Mouse (Mus musculus): ENCODE measurements at regions not wholly inside any gene's neighbourhood (a gene's known extent, or its start where the extent isn't known, plus 50 kb on each side); places are given as distances from the start of the nearest gene placed in this dataset.

- DNase-seq (ENCODE audit: low spot score in 2 of 2), result no peak
These were observed 68.9 kb downstream of the Tex29 start for GRCm38 (mm10) chr8:11909146-11909545.

- peak in 1 of 2 experiments; percentile 5 for DNase-seq (ENCODE audit: low spot score in 2 of 2)
These were observed 71.6 kb downstream of the Tex29 start for GRCm38 (mm10) chr8:11911639-11912450.

DNA sequence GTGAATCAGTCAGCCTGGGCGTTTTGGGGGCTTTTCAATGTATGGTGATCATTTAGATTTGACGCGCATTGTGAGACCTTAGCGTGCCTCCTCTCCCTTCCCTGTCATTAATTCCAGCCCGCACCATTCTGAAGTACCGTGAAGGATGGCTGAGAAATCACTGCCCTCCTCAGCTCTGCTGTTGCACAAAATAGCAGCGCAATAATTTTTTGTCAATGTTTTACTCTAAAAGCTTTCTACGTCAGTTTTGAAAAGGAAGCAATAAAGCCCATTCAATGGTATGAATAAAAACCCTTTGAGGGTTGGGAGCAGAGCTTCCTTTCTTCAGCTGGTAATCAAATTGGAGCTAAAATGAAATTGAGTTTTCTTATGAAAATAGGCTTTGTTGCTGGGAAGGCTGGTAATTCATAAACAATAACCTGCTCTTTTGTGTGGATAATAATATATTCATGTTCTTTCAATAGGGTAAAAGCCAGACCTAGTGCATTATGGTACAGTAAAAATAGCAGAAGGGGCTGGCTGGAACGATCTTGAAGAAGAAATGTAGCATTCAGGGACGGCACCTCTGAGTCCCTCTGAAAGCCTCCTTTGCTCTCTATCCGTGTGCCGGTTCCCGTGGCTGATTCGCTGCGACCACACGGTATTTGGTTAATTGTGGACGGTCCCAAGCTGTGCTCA, 72.3 kb downstream of the Tex29 start:
- DNase-seq (ENCODE audit: low spot score in 2 of 2), result no peak

DNA sequence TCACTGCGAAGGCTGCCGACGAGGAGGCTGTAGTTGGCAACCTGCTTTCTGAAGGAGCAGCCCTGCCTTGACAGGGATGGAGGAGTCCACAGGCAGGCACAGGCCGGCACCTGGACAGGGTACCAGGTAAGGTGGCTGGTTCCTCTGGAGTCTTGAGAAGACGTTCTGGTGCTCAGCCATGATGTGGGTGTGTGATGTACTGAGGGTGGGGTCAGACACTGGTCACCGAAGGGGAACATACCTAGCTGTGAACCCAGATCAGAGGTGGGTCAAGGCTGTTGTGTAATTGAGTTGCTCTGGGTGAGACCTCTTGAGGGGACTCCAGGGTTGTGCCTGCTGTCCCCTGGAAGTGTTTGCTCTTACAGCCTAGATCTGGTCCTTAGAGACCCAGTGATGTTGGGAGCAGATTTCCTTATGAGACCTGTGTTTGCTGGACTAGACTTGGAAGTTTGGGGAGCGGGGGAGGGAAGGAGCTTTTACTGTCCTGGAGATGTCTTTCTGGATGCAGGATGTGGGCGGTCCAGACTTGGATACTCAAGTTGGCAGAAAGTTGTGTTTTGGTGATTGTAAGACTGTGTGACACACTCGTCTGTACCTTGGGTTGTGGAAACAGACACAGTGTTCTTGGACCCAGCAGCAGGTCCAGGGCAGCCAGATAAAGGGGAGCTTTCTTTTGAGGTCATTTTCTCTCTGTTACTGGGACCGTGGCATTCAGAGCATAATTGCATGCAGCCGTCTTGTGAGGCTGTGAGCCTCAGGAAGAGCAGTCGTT, 73.0 kb downstream of the Tex29 start:
- no peak for DNase-seq (ENCODE audit: low spot score in 2 of 2)

GRCm38 (mm10) chr8:11914131-11914530, 73.9 kb downstream of the Tex29 start:
- no peak for DNase-seq (ENCODE audit: low spot score in 2 of 2)

DNA sequence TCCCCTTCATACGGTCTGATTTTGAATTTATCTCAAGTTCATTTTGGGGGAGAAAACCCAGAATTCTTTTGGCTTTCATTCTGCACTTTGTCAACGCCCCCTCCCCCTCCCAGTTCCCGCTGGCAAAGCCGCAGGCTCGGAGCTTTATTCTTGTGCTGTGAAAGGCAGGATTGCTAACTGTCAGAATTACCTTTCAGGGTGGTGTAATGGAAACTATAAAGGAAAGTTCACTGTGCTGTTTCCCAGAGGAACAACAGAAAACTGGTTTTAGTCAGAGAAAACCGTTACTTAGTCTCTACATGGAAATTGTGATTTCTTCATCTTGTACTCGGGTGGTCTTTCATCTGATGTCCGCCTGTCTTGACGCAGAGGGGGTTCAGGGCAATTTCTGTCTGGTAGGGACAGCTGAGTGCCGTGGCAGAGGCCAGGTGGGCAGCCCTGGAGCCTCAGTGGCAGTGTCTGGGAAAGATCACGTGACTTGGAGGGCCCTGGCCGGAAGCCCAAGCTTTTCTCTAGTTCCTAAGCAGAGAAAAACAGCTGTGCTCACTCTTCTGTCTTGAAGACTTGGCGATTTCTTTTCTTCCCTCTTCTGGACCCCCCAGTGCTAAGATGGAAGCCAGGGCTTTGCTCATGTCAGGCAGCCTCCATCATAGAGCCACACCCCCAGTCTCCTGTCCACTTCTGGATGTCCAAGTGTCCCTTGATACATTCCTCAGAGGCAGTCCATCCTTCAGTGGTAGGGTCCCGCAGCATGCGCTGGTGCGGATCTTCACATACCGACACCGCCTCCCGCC, 74.6 kb downstream of the Tex29 start:
- peak in 1 of 2 experiments; percentile 2 for DNase-seq (ENCODE audit: low spot score in 2 of 2)

DNA sequence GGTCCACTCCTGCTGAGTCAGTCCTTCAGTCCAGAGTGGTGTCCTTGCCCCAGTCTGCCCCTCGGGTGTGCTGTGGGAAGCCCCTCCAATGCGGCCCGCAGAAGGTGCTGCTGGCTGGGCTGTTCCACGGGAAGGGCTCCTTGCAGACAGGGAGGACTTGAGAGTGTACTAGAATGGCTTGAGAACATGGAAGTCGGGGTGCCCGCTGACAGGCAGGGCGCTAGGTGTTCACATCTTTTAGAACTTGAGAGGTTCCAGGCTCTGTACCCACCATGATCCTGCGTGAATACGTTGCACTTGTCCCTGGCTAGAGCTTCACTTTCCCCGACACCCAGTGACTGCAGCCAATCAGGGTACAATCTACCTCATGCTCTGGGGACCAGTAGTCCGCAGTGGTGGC, 75.4 kb downstream of the Tex29 start:
- no peak for DNase-seq (ENCODE audit: low spot score in 2 of 2)

- no peak for DNase-seq (ENCODE audit: low spot score in 2 of 2)
These were observed 79.6 kb downstream of the Tex29 start for GRCm38 (mm10) chr8:11919876-11920275.

GRCm38 (mm10) chr8:11923115-11923514, 82.8 kb downstream of the Tex29 start:
- DNase-seq (ENCODE audit: low spot score in 2 of 2), result no peak

DNA sequence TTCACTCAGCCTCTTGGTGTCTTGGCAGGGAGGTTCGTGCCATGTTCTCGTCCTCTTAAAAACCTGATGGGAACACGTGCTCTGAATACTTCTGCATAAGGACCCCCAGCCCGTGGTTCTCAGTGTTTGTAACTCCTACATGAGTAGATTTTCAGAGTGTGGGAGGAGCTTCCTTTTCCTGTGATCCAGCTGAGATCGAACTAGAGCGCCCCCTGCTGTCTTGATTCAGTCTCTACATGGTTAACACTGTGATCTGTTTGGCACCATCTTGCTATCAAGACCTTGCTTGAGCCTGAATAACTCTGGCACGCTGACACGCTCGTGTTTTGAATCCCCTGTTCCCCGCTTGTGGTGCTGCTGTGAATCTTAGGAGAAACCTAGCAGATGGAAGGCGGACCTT, 83.9 kb downstream of the Tex29 start:
- DNase-seq (ENCODE audit: low spot score in 2 of 2), result peak; percentile 32 to 43

DNA sequence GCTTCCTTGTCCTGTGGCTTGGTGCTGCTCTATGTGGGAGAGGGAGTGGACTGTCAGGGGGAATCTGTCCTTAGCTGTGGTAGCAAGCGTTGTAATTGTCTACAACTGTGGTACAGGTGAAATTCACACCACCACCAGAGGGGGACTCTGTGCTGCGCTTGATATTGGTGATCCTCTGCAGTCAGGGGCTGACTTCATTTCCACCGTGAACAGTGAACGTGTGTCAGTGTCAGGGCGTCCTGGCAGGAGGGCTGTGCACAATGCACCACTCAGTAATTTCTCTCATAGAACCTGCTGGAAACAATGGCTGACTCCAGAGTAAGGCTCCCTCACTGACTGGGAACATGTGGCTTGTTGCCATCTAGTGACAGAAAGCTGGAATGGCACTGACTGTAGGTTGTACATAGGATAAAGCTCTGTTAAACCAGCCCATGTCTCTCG, 102.6 kb downstream of the Tex29 start:
- DNase-seq (ENCODE audit: low spot score in 2 of 2), result peak in 1 of 2 experiments; percentile 5

GRCm38 (mm10) chr8:11947766-11948165, 107.5 kb downstream of the Tex29 start:
- DNase-seq (ENCODE audit: low spot score in 2 of 2), result no peak

DNA sequence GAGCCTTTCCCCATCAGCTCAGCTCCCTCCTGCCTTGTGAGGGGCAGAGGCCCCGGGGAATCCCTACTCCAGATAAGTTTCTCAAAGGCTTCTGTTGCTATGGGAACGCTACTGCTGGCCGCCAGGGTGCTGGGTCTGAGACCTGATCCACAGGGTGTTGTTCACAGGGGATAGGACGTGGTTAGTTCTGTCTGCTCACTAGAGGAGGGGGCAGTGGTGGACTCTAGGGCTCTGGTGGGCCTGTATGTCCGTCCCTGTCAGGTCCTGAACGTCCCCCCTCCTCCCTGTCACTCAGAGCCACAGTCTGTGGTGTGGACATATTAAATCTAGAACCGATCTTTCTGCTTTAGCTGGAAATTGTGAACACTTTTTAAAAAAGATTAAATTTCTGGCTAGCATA, 116.0 kb downstream of the Tex29 start:
- no peak for DNase-seq (ENCODE audit: low spot score in 2 of 2)

DNA sequence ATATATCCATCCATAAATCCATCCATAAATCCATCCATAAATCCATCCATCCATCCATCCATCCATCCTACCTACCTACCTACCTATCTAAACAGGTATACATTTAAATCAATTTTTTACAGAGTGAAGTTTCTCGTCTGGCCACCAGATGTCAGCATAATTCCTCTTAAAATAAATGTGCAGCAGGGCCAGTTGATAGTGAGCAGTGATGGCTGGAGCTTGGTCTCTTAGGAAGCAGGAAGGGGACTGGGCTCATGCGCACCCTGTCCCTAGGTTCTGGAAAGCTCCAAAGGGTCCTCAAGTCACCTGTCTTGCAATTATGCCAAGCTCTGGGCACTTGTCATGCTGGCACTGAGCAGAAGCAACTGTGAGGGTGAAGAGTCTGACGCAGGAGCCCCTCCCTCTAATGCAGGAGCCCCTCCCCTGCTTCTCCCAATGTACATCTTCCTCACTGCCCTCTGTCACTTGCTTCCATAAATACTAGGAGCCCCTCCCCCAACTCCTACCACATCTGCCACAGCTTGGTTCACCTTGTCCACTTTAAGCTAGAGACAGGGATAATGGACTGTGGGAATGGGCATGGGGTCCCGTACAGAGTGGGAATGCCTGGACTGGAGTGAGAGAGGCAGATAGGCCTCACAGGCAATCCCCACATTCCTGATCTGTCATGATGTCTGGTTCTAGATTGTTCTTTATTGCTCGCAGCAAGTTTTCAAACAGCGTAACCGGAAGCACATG, 116.9 kb downstream of the Tex29 start:
- peak in 1 of 2 experiments; percentile 19 for DNase-seq (ENCODE audit: low spot score in 2 of 2)

DNA sequence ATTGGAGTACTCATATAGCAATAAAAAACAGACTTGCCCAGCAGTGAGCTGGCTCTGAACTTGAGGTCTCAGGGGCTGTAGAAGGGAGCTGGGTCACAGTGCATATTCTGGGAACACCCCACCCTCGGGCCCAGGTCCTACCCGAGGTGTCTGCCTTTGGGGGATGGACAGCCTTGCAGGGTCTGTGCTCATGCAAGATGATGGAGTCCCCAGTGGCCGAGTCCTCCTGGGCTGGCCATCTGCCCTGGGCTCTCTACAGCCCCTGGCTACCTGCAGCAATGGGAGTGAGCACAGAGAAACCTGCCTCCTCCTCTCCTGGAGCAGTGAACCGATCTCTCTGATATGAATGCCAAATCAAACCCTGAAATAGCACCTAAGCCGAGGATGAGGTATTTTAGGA, 117.9 kb downstream of the Tex29 start:
- no peak for DNase-seq (ENCODE audit: low spot score in 2 of 2)

GRCm38 (mm10) chr8:11959466-11959865, 119.2 kb downstream of the Tex29 start:
- DNase-seq (ENCODE audit: low spot score in 2 of 2), result no peak

- no peak for DNase-seq (ENCODE audit: low spot score in 2 of 2)
These were observed 123.3 kb downstream of the Tex29 start for GRCm38 (mm10) chr8:11963575-11963974.

- no peak for DNase-seq (ENCODE audit: low spot score in 2 of 2)
These were observed 127.4 kb downstream of the Tex29 start for GRCm38 (mm10) chr8:11967670-11968069.

- no peak for DNase-seq (ENCODE audit: low spot score in 2 of 2)
These were observed 130.2 kb downstream of the Tex29 start for GRCm38 (mm10) chr8:11970515-11970914.

- no peak for DNase-seq (ENCODE audit: low spot score in 2 of 2)
These were observed 133.2 kb downstream of the Tex29 start for GRCm38 (mm10) chr8:11973436-11973835.

DNA sequence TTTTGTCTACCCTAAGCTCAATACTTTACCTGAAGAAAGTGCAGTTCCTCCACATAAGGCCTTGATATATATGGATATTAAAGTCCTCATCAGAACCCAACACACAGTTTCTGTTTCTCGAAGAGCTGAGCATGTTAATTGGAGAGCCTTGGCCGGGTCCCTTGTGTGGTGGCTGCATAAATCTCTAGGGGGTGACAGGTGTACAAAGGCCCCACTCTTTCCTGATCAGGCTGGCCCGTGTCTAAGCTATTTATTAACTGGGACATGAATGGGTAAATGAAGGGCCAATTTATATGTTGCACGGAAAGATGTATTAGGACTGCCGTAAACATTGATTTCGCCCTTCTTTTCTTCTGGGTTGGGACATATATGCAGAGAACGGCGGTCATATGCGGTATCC, 136.8 kb downstream of the Tex29 start:
- DNase-seq (ENCODE audit: low spot score in 2 of 2), result no peak
